Mouse (Mus musculus) kidney, adult 9 months (tissue): ENCODE data around the gene Tmem136.

ENCODE experiments used
- DNase-seq: peaks from one replicate; pipeline ENCODE4 v3.0.0; 2022

Tmem136 gene

GRCm38 (mm10) chr9:43071741-43072140 is 44.6 kb downstream of the Tmem136 start:
- no peak for DNase-seq

GRCm38 (mm10) chr9:43071176-43071575 is 45.2 kb downstream of the Tmem136 start:
- DNase-seq = no peak

- no peak for DNase-seq
Observed at GRCm38 (mm10) chr9:43070566-43070965, 45.8 kb downstream of the Tmem136 start.

GRCm38 (mm10) chr9:43070153-43070552 is 46.2 kb downstream of the Tmem136 start:
- no peak for DNase-seq

GRCm38 (mm10) chr9:43067896-43068295 is 48.5 kb downstream of the Tmem136 start:
- DNase-seq = no peak

GRCm38 (mm10) chr9:43065231-43065630 is 51.1 kb downstream of the Tmem136 start:
- DNase-seq = no peak

- no peak for DNase-seq
Observed at GRCm38 (mm10) chr9:43061545-43061944, 54.8 kb downstream of the Tmem136 start.
